Mouse (Mus musculus) midbrain, embryonic 11.5 days (tissue): Measurements from ENCODE around the gene Mtch1. TPM values are rescaled to one million over a fixed set of nuclear protein-coding genes. Genes with fewer than 3 reads are reported as not detected.
"Not testable (repeated sequence)": the region's sequence is repeated elsewhere in the genome, so short reads cannot be mapped to it uniquely, and the experiment has no call there.

ENCODE experiments used
- ATAC-seq: fragments of 200-750 bp; cut with Nextera tagmentation; 2 replicates; pipeline ENCODE4 v1.8.0; 2017; ENCODE audit warnings: moderate TSS enrichment, moderate library complexity; ENCODE audit not compliant: low FRiP score
- DNase-seq: peaks from one replicate; pipeline ENCODE4 v3.0.0; 2015; ENCODE audit warnings: low spot score; ENCODE audit errors: missing footprints
- H3K27ac ChIP-seq: fragments of 300-500 bp; sonication (generic); 2 replicates; pipeline ENCODE4 v1.5.1; 2014; ENCODE audit warnings: low read depth, low read length
- H3K27me3 ChIP-seq: fragments of 300-500 bp; sonication (generic); 2 replicates; pipeline ENCODE4 v1.6.1; 2014; ENCODE audit warnings: mild to moderate bottlenecking, low read length, moderate library complexity, mixed read lengths; ENCODE audit not compliant: control insufficient read depth, insufficient read depth
- H3K36me3 ChIP-seq: fragments of 300-500 bp; sonication (generic); 2 replicates; pipeline ENCODE4 v1.6.1; 2014; ENCODE audit warnings: mild to moderate bottlenecking, low read length, moderate library complexity, mixed read lengths; ENCODE audit not compliant: control insufficient read depth, insufficient read depth
- H3K4me1 ChIP-seq: fragments of 300-500 bp; sonication (generic); 2 replicates; pipeline ENCODE4 v1.6.1; 2014; ENCODE audit warnings: low read length; ENCODE audit not compliant: control insufficient read depth, insufficient read depth
- H3K4me2 ChIP-seq: fragments of 300-500 bp; sonication (generic); 2 replicates; pipeline ENCODE4 v1.6.1; 2014; ENCODE audit warnings: mild to moderate bottlenecking, moderate library complexity
- H3K4me3 ChIP-seq: fragments of 300-500 bp; sonication (generic); 2 replicates; pipeline ENCODE4 v1.5.1; 2014; ENCODE audit warnings: low read depth, low read length
- H3K9ac ChIP-seq: fragments of 300-500 bp; sonication (generic); 2 replicates; pipeline ENCODE4 v1.6.1; 2014; ENCODE audit warnings: low read length
- H3K9me3 ChIP-seq: fragments of 300-500 bp; sonication (generic); 2 replicates; pipeline ENCODE4 v1.6.1; 2016; ENCODE audit warnings: low read length; ENCODE audit not compliant: control insufficient read depth
- WGBS: fragments of 180-500 bp; shearing (Covaris S2); extraction: QIAGEN DNeasy Blood & Tissue Kit; methylation state at CpG from one replicate; pipeline ENCODE4 v1.1.7; 2014; 5-methylcytosine and 5-hydroxymethylcytosine counted together
- polyA plus RNA-seq: library from polyadenylated mRNA; unstranded; fragments of >200 nt; fragmentation: Nextera tagmentation; extraction: Ambion mirVana; gene quantifications from 2 replicates; pipeline ENCODE4 v1.2.1, GENCODE M21; 2014

Gene Mtch1
- polyA plus RNA-seq, 1 experiment from 2014 or later = 375 TPM

DNA sequence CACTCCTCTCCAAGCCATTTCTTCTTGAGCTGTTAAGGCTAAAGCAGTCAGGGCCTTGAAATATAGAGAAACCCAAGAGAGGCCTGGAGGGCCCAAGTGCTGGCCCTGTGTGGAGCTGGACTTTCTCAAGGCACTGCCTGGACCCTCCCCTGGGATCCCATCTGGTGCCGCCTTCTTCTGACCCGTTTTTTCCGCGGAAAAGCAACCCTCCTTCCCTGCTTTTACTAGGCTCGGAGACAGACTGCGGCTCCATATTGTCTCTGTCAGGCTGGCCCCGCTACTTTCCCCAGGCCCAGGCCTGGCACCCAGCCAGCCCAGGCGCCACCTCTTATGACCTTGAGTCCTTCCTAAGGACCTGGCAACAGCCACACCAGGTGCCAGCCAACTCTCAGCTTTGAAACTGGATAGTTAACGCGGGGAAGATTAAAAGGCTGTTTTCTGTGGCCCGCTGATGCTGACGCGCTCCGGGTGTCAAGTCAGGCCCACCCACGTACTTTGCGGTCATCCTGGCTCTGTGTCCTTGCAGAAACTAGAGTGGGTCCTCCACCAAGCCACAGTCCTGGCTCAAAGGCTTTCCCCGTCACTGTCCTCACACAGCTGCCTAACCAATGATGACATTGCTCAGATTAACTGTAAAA, 8.2 kb upstream of the Mtch1 start:
- Histone ChIP-seq H3K27ac (peak overlapping the region; percentile 100), H3K9me3 (no peaks in the 10 kb centered on the region), H3K4me1 (peaks cover 28% of the 10 kb centered on the region), H3K36me3 (no peaks in the 10 kb centered on the region), H3K4me2 (peak overlapping the region; percentile 70), H3K27me3 (no peaks in the 10 kb centered on the region), H3K9ac (peak overlapping the region; percentile 77), H3K4me3 (peak overlapping the region; percentile 30)
- DNase-seq (peak; percentile 94), ATAC-seq (peak; percentile 67)
- WGBS = 15% methylated on average over 17 of the region's 17 CpGs

DNA sequence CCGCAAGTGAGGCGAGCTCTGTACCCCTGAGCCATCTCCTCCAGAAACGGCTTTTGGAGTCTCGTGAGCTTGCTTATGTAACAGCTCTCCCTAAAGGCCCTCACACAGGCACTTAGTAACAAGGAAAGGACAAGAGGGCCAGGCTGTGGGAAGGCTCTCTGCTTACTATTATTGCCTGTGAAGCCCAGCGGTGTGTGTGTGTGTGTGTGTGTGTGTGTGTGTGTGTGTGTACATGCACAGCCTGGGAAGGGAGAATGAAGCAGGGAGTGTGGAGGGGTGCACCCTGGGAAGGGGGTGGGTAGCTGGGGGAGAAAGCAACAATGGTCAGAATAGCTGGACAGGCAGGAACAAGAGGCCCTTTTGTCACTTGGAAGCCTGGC, 7.7 kb upstream of the Mtch1 start:
- WGBS = 15% methylated on average over 5 of the region's 5 CpGs
- Histone ChIP-seq H3K27me3 (no peaks in the 10 kb centered on the region), H3K9ac (peak overlapping the region; percentile 77), H3K4me3 (peak overlapping the region; percentile 30; the same call in 1 of the 2 replicates), H3K4me2 (peak overlapping the region; percentile 70), H3K9me3 (no peaks in the 10 kb centered on the region), H3K4me1 (peaks cover 28% of the 10 kb centered on the region), H3K36me3 (no peaks in the 10 kb centered on the region), H3K27ac (peak overlapping the region; percentile 100)
- DNase-seq (peak; percentile 94), ATAC-seq (peak; percentile 79)

DNA sequence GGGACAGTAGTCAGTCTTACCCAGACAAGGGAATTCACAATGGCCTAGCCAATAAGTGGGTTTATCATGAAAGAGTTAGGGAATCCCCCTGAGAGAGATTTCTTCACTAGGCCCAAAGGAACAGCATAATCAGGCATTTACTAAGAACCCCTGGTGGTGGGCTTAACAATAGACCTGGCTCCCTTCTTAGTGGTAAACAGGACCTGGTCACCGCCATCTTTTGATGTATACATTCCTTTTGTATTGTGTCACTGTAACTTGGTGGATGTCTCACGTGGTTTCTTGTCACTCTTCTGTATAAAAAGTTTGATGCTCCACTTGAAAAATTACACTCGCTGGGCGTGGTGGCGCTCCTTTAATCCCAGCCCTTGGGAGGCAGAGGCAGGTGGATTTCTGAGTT, 3.3 kb upstream of the Mtch1 start:
- not testable (repeated sequence) for ATAC-seq, H3K27me3 ChIP-seq

DNA sequence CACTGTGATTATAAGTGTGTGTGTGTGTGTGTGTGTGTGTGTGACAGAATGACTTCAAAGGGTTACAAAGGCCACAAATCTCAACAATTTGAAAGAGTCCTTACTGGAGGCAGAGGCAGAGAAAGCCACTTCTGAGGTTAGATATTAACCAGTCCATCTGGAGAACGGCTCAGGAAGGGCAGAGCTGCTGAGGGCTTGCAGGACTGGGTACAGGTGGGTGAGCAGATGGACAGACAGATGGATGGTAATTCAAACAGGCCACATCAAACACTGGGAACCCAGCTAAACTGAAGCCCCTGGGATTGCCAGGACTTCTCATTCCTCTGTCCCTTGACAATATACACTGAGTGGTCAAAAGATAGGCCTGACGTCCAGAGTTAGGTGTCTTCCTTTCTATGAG, 1.3 kb upstream of the Mtch1 start:
- 82% methylated on average over 2 of the region's 2 CpGs for WGBS
- DNase-seq (no peak), ATAC-seq (no peak)
- H3K9me3 ChIP-seq = no peaks in the 10 kb centered on the region
- no peaks in the 10 kb centered on the region for H3K27me3 ChIP-seq
- H3K4me2 ChIP-seq = no peak overlapping the region
- H3K9ac ChIP-seq = no peak overlapping the region
- peaks cover 17% of the 10 kb centered on the region for H3K4me1 ChIP-seq
- peaks cover 2% of the 10 kb centered on the region; the same call in 1 of the 2 replicates for H3K36me3 ChIP-seq
- no peak overlapping the region for H3K27ac ChIP-seq
- H3K4me3 ChIP-seq = no peak overlapping the region

More for the DNA sequence above, 3.3 kb upstream of the Mtch1 start:
- H3K4me3 ChIP-seq, H3K9me3 ChIP-seq, H3K36me3 ChIP-seq, H3K9ac ChIP-seq, DNase-seq, H3K4me2 ChIP-seq, H3K27ac ChIP-seq: not testable (repeated sequence)
- H3K4me1 ChIP-seq = peaks cover 24% of the 10 kb centered on the region
- WGBS = 68% methylated on average over 5 of the region's 5 CpGs

DNA sequence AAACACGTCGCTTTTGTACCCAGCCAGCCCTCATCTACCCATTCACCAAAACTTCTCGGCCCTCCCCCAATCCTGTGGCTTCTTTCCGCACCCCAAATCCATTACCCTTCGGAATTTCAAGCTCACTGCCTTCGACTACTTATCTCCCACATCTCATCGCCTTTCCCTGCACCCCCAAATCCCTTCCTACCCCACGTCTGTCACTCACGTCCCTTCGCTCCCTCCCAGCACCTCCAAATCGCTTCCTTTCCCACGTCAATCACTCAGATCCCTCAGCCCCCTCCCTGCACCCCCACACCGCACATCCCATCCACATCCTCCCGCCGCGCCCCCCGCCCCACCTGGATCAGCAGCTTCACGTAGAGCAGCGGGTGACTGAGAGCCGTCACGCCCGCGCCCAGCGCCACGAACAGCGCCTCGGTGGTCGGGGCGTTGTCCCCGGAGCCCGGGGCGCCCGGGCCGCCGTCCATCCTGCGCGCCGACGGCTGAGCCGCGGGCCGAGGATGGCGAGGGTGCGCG, 549 bp downstream of the Mtch1 start:
- peak overlapping the region; percentile 48; the same call in 1 of the 2 replicates for H3K27ac ChIP-seq
- H3K27me3 ChIP-seq = no peaks in the 10 kb centered on the region
- H3K36me3 ChIP-seq = peaks cover 4% of the 10 kb centered on the region; the same call in 1 of the 2 replicates
- peak overlapping the region; percentile 83 for H3K4me2 ChIP-seq
- peak overlapping the region; percentile 90 for H3K9ac ChIP-seq
- peak overlapping the region; percentile 96 for H3K4me3 ChIP-seq
- DNase-seq (peak; percentile 92), ATAC-seq (peak; percentile 66; the same call in 1 of the 2 replicates)
- 1% methylated on average over 45 of the region's 45 CpGs for WGBS
- H3K4me1 ChIP-seq = peaks cover 21% of the 10 kb centered on the region
- no peaks in the 10 kb centered on the region for H3K9me3 ChIP-seq

DNA sequence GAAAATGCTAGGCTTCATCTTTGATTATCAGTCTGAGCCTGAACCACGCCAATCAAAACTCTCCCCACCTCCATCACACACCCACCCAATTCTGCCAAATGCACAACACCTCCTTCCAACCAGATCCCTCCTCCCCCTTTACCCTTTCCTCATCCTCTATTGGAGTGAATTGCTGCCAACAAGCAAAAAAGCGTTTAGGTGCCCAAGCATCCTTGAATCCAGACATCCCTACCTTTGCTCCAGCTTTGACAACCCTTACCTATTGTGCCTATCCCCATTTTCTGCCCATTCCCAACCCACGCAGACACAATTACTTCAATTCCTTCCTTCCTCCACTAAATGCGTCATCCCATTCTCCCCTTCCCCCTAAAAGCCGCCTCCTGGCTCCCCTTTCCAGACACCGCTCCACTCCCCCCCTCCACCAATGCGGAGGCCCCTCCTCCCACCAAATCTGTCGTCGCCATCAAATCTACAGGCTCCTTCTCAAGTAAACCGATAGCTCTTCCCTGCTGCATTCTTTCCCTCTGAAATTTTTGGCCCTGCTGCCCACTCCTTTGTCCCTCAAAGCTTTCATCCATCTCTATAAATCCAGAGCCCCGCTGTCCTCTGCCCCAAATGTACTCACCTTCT, 1.1 kb downstream of the Mtch1 start:
- no peaks in the 10 kb centered on the region for H3K9me3 ChIP-seq
- ATAC-seq = peak; percentile 1; the same call in 1 of the 2 replicates
- peaks cover 27% of the 10 kb centered on the region for H3K4me1 ChIP-seq
- peaks cover 4% of the 10 kb centered on the region; the same call in 1 of the 2 replicates for H3K36me3 ChIP-seq
- peak overlapping the region; percentile 96 for H3K4me3 ChIP-seq
- H3K9ac ChIP-seq = peak overlapping the region; percentile 90
- H3K27me3 ChIP-seq = no peaks in the 10 kb centered on the region
- peak; percentile 90 for DNase-seq
- 7% methylated on average over 11 of the region's 11 CpGs for WGBS
- H3K4me2 ChIP-seq = peak overlapping the region; percentile 83
- H3K27ac ChIP-seq = peak overlapping the region; percentile 48; the same call in 1 of the 2 replicates

DNA sequence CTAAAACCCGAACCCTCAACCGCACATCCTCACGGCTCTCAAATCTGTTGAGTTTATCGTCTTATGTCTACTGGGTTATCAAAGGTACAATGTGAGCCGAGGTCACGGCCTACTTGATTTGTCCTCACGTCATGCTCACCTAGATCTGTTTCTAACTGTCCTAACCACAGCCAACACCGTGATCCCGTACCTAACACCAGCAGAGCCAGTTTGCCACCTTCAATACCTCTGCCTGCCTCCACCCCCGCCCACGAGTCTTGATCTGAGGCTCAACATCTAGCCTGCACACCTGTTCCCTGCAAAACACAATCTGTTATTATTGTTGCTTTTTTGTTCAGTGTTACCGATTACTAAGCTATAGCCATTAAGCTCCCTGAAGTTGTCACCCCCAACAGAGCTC, 2.5 kb downstream of the Mtch1 start:
- Histone ChIP-seq H3K4me3 (no peak overlapping the region), H3K36me3 (peaks cover 4% of the 10 kb centered on the region; the same call in 1 of the 2 replicates), H3K27ac (no peak overlapping the region), H3K27me3 (no peaks in the 10 kb centered on the region), H3K9me3 (no peaks in the 10 kb centered on the region), H3K9ac (no peak overlapping the region), H3K4me2 (no peak overlapping the region), H3K4me1 (peaks cover 29% of the 10 kb centered on the region)
- 95% methylated on average over 12 of the region's 12 CpGs for WGBS
- no peak for DNase-seq
- no peak for ATAC-seq

DNA sequence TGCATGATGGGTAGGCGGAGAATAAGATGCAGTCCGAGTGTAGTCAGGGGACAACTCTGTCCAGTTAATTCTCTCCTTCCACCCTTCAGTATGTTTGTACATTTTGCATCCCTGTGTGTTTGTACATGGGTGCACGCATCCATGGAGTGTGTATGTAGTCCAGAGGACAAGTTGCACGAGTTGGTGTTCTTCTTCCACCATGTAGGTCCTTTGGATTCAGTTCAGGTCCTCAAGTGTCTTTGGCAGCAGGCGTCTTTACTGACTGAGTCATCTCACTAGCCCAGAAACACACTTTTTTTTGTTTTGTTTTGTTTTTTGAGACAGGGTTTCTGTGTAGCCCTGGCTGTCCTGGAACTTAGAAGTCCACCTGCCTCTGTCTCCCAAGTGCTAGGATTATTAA, 4.5 kb downstream of the Mtch1 start:
- no peak overlapping the region for H3K4me3 ChIP-seq
- 91% methylated on average over 5 of the region's 5 CpGs for WGBS
- DNase-seq = no peak
- no peak for ATAC-seq
- peaks cover 27% of the 10 kb centered on the region for H3K4me1 ChIP-seq
- H3K4me2 ChIP-seq = no peak overlapping the region
- no peaks in the 10 kb centered on the region for H3K9me3 ChIP-seq
- H3K27me3 ChIP-seq = no peaks in the 10 kb centered on the region
- no peak overlapping the region for H3K9ac ChIP-seq
- no peak overlapping the region for H3K27ac ChIP-seq
- peaks cover 18% of the 10 kb centered on the region for H3K36me3 ChIP-seq
